Mouse (Mus musculus): ENCODE results near the gene Cd63. TPM values are rescaled to one million over a fixed set of nuclear protein-coding genes. Genes with fewer than 3 reads are reported as not detected.

Cd63 gene
- total RNA-seq, 2 experiments from 2014 or later, result 110 to 123 TPM

DNA sequence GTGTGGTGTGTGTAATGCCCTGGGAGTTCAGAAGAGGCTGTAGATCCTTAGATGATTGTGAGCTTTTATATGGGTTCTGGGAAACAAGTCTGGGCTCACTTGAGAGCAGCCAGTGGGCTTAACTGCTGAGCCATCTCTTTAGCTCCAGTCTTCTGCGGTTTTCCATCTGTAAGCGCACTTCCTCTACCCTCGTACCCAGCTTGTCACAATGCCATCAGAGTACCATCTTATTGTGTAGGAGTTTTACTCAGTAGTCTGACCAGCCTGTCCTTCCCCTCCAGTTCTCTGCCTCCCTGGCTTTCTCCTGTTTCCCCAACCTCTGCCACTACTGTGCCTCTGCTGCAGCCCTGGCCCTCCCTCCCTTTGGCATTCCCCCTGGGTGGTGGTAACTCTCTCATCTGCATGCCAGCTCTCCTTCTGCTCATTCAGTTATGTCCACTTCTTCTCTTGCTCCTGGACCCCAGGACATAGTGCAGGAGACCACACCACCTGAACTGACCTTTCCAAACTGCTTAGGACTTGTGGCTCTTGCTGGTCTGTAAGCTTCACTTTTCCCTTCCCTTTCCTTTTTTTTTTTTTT lies 1.7 kb downstream of the Cd63 start:
- DNase-seq (ENCODE audit: low spot score), result no peak
- intact Hi-C loops (cut with DNase I), result no loop called here

DNA sequence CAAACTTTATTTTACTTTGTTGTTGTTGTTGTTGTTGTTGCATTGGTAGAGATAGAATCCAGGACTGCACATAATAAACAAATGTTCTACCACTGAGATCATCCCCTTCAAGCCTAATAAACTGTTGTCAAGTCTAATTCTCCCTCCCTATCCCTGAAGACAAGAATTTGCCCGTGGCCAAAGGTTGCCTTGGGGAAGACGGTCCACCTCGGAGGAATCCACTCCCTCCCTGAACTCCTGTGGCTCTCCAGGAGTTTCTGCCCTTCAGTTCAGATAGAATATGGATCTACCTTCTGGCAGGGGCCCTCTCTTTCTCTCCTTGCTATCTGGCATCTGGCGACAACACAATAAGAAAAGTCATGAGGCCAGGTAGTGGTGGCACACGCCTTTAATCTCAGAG lies 4.0 kb downstream of the Cd63 start:
- DNase-seq (ENCODE audit: low spot score), result no peak
- intact Hi-C loops (cut with DNase I), result no loop called here

DNA sequence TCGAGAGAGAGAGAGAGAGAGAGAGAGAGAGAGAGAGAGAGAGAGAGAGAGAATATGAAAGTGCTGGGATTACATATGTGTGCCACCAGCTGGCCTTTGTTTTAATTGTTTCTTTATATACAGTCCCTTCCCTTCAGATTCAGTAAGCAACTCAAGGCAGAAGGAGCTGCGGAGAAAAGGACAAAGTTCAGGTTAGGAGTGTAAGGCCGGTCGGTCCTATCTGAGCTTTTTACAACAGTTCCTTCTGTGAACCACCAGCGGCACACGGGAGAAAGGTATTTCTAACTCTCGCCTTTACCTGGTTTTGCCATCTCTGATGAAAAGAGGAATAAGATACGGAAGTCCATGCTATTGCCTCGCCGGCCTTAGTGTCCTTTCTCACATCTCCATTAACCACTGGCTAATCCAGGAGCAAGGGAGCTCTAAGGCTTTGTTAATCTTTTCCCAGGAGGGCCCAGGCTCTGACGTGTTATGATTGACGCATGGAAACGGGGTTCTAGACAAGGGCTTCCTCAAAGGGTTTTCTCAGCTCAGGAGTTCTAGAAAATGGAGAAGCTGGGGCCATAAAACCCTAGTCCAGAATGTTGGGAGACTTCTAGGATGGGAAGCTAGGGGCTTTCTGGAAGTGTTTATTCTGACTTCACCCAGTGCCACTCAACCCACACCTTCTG lies 8.1 kb downstream of the Cd63 start:
- no peak for DNase-seq (ENCODE audit: low spot score)
- intact Hi-C loops (cut with DNase I), result no loop called here

DNA sequence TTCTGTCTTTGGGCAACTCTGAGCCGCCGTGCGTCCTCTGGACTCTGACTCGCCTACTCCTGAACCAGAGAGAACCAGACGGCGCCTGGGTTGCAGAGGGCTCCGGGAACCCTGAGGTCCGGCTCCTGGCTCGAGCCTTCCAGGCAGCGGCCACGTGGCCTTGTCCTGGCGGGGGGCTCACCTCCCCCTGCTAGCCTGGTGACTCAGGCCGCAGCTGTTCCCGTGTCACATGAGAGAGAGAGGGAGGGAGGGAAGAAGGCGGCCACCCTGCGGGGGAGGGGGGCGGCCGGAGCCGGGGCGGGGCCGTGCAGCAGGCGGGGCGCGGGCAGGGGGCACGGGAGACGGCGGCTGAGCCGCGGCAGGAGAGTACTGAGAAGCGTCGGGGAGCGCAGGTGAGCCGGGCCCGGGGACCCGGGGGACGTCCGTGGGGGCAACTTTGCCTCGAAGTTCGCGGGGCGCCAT lies 8.8 kb downstream of the Cd63 start:
- peak; percentile 85 for DNase-seq (ENCODE audit: low spot score)
- intact Hi-C loops (cut with DNase I), result loop anchor here (5.0 kb wide), 2 partner anchors 38 to 68 kb away; no protein-coding TSS in a partner anchor

DNA sequence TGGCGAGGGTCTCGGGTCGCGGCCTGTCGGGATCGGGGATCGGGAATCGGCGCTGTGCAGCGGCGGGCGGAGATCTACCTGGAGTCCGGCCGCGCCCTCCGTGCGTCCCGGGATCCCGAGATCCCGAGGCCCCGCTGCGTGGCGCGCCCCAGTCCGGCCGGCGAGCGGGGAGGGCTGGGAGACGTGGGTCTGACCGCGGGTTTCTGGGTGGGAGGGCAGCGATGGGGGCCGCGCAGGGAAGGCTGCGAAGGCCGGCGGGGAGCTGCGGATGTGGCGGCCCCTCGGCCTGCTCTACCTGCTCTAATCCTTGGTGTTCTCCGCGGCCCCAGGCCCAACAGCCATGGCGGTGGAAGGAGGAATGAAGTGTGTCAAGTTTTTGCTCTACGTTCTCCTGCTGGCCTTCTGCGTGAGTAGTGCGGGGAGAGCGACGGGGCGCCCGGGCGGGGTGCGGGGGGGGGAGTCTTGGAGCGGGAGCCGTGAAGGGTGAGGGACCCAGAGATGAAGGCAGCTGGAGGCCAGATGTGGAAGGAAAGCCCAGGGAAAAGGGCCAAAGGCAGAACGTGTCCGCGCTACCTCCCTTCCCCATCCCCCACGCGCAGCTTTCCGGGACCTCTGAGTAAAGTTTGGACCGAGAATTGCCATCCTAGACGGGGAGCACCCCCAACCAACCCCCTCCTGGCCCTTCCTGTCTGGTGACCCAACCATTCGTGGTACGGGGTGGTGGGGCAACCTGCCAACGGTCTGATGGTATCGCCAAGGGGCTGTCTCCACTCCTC lies 9.5 kb downstream of the Cd63 start:
- DNase-seq (ENCODE audit: low spot score), result no peak
- intact Hi-C loops (cut with DNase I), result loop anchor here (5.0 kb wide), 2 partner anchors 37 to 67 kb away; no protein-coding TSS in a partner anchor

DNA sequence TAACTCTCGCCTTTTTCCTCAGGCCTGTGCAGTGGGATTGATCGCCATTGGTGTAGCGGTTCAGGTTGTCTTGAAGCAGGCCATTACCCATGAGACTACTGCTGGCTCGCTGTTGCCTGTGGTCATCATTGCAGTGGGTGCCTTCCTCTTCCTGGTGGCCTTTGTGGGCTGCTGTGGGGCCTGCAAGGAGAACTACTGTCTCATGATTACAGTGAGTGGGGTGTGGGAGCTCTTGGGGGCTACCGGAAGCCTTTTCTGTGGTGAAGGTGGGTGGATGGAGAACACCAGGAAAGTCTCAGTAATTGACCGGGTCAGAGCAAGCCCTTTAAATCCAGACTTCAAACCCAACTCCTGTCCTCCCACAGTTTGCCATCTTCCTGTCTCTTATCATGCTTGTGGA lies 10.6 kb downstream of the Cd63 start:
- intact Hi-C loops (cut with DNase I), result loop anchor here (5.0 kb wide), 2 partner anchors 36 to 66 kb away; no protein-coding TSS in a partner anchor
- no peak for DNase-seq (ENCODE audit: low spot score)

DNA sequence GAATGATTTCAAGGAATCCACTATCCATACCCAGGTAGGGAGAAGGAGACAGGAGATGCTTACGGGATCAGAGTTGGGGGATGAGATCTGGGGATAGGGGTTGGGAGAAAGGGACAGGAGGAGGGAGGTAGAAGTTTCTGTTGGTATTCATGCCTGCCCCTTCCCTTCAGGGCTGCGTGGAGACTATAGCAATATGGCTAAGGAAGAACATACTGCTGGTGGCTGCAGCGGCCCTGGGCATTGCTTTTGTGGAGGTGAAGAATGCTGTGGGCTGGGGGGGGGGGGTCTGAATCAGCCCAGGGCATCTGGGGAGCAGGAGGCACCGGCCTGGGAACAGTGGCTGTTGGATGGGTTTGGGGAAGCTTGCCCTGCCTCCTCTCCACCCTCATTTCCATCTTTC lies 11.5 kb downstream of the Cd63 start:
- intact Hi-C loops (cut with DNase I), result loop anchor here (5.0 kb wide), 2 partner anchors 35 to 65 kb away; no protein-coding TSS in a partner anchor
- DNase-seq (ENCODE audit: low spot score), result no peak

DNA sequence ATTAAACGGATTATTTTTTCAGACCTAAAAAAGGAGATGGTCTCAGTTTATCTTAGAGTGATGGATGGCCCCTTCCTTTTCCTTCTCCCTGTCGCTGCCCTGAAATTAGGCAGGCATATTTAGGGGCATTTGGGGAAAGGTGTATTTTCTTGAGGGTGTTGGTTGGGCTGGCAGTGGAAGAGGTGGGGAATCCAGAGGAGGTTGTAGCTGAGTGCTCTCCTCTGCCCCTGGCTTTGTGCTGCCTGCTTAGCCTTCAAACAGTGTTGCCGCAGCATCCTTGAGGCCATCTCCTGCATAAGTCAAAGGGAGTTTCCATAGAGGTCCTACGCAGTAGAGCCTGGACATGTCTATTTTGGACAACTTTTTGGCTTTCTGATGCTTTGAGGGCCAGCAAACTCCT lies 12.0 kb downstream of the Cd63 start:
- intact Hi-C loops (cut with DNase I), result loop anchor here (5.0 kb wide), 2 partner anchors 35 to 65 kb away; no protein-coding TSS in a partner anchor
- DNase-seq (ENCODE audit: low spot score), result no peak

DNA sequence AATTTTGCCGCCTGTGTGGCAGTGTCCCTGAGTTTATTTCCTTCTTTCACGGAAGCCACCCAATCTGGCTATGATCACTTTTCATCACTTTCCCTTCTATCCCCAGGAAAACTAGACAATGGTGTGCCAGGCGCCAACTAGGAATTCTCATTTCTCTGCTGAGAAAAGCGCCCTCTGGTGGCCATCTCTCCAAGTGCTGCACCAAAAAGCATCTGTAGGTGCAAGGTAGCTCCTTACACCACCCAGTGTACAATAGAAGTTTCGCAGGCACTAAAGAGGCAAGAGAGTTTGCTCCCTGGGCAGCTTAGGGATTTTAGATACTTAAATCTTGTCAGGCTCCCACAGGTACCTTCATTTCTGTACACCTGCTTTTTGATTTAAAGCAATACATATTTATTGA lies 12.4 kb downstream of the Cd63 start:
- intact Hi-C loops (cut with DNase I), result loop anchor here (5.0 kb wide), 2 partner anchors 34 to 64 kb away; no protein-coding TSS in a partner anchor
- DNase-seq (ENCODE audit: low spot score), result peak; percentile 62

DNA sequence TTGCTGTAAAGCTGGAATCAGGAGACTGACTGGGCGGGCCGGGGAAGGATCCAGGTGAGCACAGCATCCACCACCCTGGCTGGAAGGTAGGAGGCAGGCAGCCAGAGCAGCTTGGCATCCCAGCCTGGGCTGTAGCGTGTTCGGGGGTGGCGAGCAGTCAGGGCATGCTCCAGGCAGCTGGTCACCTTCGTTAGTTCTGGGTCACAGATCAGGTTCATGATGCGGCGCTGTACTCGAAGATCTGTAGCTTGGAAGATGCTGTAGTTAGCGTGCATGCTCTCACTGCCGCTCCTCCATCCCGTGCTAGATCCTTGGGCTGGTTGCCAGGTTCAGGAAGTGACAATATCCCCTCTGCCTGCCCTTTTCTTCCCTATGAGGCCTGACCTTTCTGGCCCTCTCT lies 12.9 kb downstream of the Cd63 start:
- no peak for DNase-seq (ENCODE audit: low spot score)
- intact Hi-C loops (cut with DNase I), result loop anchor here (5.0 kb wide), 2 partner anchors 34 to 64 kb away; no protein-coding TSS in a partner anchor

DNA sequence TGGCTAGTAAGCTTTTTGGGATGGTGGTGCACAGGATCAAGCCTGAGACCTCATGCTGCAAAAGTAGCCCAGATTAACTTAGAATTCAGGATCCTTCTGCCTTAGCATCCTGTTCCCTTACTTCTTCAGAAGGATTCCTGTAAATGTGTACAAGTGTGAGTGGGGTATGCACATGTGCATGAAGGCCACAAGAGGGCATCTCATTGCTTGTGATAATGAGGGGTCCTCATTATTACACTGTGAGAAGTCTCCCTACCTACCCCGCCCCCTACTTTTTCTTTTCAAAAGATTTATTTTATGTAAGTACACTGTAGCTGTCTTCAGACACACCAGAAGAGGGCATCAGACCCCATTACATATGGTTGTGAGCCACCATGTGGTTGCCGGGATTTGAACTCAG lies 14.8 kb downstream of the Cd63 start:
- intact Hi-C loops (cut with DNase I), result no loop called here
- DNase-seq (ENCODE audit: low spot score), result no peak

DNA sequence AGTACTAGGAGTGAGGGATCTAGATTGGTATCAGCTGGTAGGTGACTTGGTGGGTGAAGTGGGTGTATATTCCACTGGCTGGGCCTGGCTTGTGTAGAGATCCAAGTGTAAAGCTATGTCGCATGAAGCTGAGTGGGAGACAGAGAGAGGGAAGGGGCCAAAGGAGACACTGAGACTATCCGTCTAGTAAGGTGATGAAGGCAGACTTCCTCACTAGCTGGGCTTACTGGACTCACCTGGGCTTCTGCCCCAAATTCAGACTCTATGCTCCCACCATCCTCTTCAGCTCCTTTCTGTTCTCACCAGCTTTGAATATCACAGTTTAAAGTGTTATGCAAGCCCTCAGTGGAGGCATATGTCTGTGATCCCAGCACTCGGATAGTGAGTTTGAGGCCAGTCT lies 15.9 kb downstream of the Cd63 start:
- no peak for DNase-seq (ENCODE audit: low spot score)
- intact Hi-C loops (cut with DNase I), result no loop called here

DNA sequence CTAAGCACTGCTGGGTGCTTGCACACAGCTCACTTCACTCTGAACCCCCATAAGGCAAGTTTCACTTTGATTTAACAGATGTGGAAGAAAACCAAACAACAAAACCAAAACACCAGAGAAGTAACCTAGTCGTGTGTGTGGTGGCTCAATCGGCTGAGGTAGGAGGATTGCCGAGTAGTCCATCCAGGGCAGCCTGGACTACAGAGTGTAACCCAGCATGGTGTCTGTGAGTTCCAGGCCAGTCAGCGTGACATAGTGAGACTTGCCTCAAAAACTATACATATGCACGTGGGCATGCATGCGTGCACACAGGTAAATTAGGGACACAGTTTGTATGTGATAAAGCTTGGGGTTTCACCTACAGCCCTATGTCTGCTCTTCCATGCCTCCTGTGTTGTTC lies 16.6 kb downstream of the Cd63 start:
- no peak for DNase-seq (ENCODE audit: low spot score)
- intact Hi-C loops (cut with DNase I), result no loop called here

DNA sequence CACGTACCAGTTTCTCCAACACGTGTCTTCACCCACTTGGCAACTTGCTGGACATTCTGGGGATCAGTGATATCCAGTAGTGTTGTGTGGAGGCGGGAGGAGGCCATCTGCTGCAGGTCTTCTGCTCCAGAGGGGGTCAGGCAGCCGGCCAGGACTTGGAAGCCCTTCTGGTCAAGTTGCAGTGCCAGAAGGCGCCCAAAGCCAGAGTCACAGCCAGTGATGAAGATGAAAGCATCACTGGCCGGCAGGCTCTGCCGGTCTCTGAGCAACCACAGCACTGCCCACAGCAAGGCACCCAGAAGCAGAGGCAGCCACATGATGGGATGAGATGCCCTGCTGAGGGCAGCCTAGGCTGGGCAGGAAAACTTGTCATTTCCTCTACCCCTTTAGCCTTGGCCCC lies 17.5 kb downstream of the Cd63 start:
- no peak for DNase-seq (ENCODE audit: low spot score)
- intact Hi-C loops (cut with DNase I), result no loop called here

DNA sequence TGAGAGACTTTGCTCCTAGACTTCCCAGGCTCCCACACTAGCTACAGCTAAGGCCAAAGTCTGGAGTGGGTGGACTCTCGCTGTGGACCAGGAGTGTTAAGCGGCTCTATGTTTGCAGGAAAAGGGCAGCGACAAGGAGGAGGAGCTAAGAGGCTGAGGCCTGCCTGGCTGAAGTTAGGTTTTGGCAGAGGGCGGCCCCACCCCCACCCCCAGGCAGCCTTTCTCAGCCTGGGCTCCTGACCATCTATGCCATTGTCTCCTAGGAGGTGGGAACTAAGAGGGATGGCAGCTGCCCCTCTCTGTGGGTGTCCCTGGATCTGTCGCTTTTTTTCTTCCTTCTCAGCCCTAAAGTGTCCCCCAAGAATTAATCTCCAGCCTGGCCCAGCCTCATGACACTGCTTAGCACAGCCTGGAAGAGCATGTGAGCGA lies 18.4 kb downstream of the Cd63 start:
- DNase-seq (ENCODE audit: low spot score), result no peak
- intact Hi-C loops (cut with DNase I), result no loop called here

DNA sequence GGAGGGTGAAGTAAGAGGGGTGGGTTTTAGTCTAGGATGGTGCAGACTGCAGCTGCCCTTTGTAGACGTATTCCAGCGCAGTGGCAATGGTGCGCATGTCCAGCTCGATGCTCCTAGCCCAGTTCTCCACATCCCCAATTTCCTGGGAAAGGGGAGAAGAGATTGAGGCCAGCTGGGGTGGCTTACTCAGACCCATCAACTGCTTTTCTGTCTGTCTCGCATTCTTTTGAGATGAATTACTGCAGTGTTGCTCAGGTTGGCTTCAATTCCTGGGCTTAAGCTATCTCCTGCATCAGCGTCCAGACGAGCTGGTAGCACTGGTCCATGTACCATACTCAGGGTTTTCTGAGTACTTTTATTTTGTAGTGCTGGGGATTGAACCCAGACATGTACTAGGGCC lies 19.2 kb downstream of the Cd63 start:
- DNase-seq (ENCODE audit: low spot score), result no peak
- intact Hi-C loops (cut with DNase I), result no loop called here

DNA sequence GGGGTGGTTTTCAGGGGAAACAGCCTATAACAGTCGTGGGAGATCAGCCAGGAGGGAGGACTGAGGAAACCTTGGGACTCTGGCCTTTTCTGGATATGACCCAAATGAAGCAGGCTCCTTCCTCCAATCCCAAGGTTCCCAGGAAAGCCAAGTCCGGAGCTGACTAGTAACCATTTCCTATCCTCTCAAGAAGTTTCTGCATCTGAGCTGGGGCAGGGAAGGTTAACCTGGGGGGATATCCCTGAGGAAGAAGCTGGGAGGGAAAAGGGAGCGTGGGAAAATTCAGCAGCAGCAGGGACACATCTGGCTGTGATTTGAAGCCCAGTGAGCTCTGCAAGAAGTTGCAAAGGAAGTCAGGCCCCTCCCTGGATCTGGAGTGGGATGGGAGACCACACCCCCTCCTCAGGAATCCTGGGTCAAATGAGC lies 20.0 kb downstream of the Cd63 start:
- no peak for DNase-seq (ENCODE audit: low spot score)
- intact Hi-C loops (cut with DNase I), result no loop called here

DNA sequence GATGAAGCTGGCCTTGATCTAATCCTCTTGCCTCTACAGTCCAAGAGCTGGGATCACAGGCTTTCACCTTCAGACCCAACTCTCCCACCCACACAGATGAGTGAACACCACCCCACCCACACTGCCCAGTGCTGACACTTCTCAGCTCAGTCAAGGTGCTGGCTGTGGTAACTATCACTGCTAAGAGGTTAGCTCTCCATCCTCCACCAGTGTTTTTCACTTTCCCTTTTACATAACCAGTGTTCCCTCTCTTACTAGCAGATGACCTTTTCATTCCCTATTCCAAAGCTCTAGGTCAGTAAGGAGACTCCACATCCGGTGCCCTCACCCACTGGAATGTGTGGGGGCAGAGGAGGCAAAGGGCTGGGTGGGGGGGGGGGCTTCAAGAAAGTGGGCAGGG lies 20.5 kb downstream of the Cd63 start:
- intact Hi-C loops (cut with DNase I), result no loop called here
- no peak for DNase-seq (ENCODE audit: low spot score)

DNA sequence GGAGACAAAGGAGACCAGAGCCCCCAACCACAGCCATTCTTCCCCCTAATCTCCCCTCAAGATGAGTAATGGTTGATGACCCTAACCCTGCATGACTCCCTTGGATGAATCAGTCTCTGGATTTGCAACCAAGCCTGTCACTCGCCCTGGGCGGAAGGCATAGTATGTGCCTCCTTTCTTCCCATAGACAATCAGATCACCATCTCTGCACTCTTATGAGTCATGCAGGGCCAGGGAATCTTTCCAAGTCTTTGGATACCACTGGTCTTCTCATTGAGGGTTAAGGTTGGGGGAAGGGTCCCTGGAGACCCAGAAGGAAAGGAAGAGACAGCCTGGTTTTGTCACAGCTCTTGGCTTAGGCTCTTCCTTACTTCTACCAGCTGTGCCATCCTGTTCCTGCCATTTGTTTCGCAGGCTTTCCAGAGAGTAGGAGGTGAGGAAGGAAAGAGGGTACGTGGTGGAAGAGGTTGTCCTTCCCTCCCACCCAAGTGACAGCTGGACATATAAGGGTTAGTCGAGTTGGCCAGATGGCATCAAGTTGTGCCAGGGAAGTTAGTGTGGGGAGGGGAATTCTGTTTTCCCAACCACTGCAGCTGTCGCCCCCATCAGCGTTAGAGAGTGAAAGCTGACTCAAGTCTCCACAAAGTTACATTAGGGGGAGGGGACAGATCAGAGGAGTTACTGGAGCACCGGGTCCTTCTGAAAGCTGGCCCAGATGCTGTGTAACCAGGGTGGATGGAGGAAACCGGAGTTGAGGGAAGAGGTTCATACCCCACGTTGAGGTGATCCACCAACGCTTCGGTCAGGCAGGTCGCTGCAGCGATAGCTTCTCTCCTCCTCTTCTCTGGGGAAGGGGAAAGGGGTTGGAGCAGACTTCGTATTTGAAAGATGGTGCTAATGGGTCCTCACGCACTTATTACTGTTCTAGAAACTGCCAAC lies 21.4 kb downstream of the Cd63 start:
- DNase-seq (ENCODE audit: low spot score), result no peak
- intact Hi-C loops (cut with DNase I), result loop anchor here (2.0 kb wide), 1 partner anchor 17 kb away; no protein-coding TSS in a partner anchor

DNA sequence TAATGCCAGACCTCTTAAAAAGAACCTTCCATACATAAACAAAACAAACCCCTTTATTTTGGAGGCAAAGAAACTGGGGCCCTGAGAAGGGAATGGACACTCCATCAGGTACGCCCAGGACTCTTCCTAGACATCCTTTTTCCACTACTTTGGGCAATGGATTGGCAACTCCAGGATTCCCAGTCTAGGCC lies 21.9 kb downstream of the Cd63 start, which contains the start of gene Rdh5:
Gene Rdh5 (minus strand): TSS at position 67 of the 191 bp plus-strand sequence.
- DNase-seq (ENCODE audit: low spot score), result no peak
- intact Hi-C loops (cut with DNase I), result loop anchor here (2.0 kb wide), 1 partner anchor 16 kb away; no protein-coding TSS in a partner anchor
